Comparison of ENCODE assay signal across 19 mouse cellular contexts in the genomic region with DNA sequence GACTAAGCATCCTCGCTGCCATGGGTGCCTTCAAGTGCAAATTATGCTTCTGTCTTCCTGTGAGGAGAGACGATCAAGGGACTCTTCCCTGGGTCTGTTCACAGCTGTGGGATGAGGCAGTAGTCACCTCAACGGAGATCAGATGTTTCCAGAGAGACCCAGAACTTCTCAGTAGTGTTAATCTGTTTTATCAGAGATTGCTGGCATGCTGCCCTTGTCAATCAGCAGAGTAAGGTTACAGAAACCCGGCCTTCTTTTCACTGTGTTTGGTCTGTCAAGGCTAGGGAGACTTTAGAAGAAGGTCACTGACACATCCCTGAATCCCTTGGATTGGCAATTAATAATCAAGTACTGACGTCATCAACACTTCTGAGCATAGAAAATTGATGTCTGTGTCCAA. TPM values are rescaled to one million over a fixed set of nuclear protein-coding genes. Genes with fewer than 3 reads are reported as not detected.
DNase-seq lines count a peak whose midpoint lies in the region; ATAC-seq and TF ChIP-seq lines count a peak whose summit lies in the region.
"Had no signal": no experiment of that assay in that cellular context is flagged by ENCODE, and none has a peak within 500 bp of the region (broad histone marks: within the 10 kb centered on the region; RNA-seq: fewer than 3 reads in every experiment).

No protein-coding gene starts in this region.

- no peak for DNase-seq in liver, embryonic 13.5 days
- DNase-seq in liver, postnatal 0 days = no peak
- DNase-seq in adrenal gland, postnatal 10 days = peak; percentile 65
- no peak for DNase-seq in lung, postnatal 4 days
- DNase-seq in kidney, postnatal 36 days = no peak
- DNase-seq: cerebellum, adult 11 months; cerebellum, adult 8-10 months; cerebellum, postnatal 14 days; gastrocnemius, postnatal 14 days; heart, adult 2 months had no signal

- H3K9ac ChIP-seq in liver, embryonic 13.5 days = no peak overlapping the region; the same call in 1 of the 2 replicates
- H3K9ac ChIP-seq in liver, postnatal 0 days (replicated peaks) = no peak overlapping the region
- H3K9ac ChIP-seq: embryonic facial prominence, embryonic 13.5 days; forebrain, embryonic 12.5 days; heart, embryonic 12.5 days; hindbrain, embryonic 15.5 days had no signal

- peak; percentile 32; the same call in 1 of the 2 replicates for ATAC-seq in liver, embryonic 13.5 days (ENCODE audit: low read depth)
- ATAC-seq in liver, postnatal 0 days = no peak
- 0 out of 2 replicates have a peak, but pooled peaks have one; percentile 15 for ATAC-seq in common myeloid progenitor, adult 5-6 weeks (replicated peaks; ENCODE audit: low read depth, poor library complexity, severe bottlenecking)
- ATAC-seq in cerebellum, adult (ENCODE audit: insufficient number of reproducible peaks, low FRiP score, low TSS enrichment) = no peak
- ATAC-seq: forebrain, embryonic 16.5 days; inflammation-experienced regulatory T-cells, adult 6 months; intestine, postnatal 0 days had no signal

- TF ChIP-seq EP300 in liver, postnatal 0 days (IDR thresholded peaks at IDR 0.05; ENCODE audit: low read depth) = no peak

- peaks cover 20% of the 10 kb centered on the region for H3K4me1 ChIP-seq in liver, embryonic 13.5 days (replicated peaks)
- no peaks in the 10 kb centered on the region for H3K4me1 ChIP-seq in liver, postnatal 0 days (ENCODE audit: insufficient read depth)
- H3K4me1 ChIP-seq: embryonic facial prominence, embryonic 13.5 days; forebrain, embryonic 12.5 days; hindbrain, embryonic 15.5 days had no signal

- H3K4me3 ChIP-seq in liver, embryonic 13.5 days (replicated peaks) = no peak overlapping the region
- no peak overlapping the region for H3K4me3 ChIP-seq in liver, postnatal 0 days (ENCODE audit: low read depth, low read length)
- H3K4me3 ChIP-seq: embryonic facial prominence, embryonic 13.5 days; forebrain, embryonic 12.5 days; heart, adult 2 months; heart, embryonic 12.5 days; hindbrain, embryonic 15.5 days had no signal

- peaks cover 93% of the 10 kb centered on the region for H3K36me3 ChIP-seq in liver, embryonic 13.5 days
- H3K36me3 ChIP-seq in liver, postnatal 0 days (replicated peaks; ENCODE audit: insufficient read depth, low read length) = peaks cover 77% of the 10 kb centered on the region

- 69% methylated on average over 5 of the region's 5 CpGs for WGBS in liver, embryonic 13.5 days (ENCODE audit: insufficient replicate concordance)
- WGBS in liver, postnatal 0 days (ENCODE audit: insufficient replicate concordance) = 67% methylated on average over 5 of the region's 5 CpGs

- H3K4me2 ChIP-seq in liver, embryonic 13.5 days = no peak overlapping the region
- no peak overlapping the region for H3K4me2 ChIP-seq in liver, postnatal 0 days (ENCODE audit: low read depth, low read length)
- H3K4me2 ChIP-seq: embryonic facial prominence, embryonic 13.5 days; forebrain, embryonic 12.5 days; heart, embryonic 12.5 days; hindbrain, embryonic 15.5 days had no signal

- TF ChIP-seq CTCF in liver, postnatal 0 days (IDR thresholded peaks at IDR 0.05; ENCODE audit: low read depth) = no peak

- H3K9me3 ChIP-seq in liver, embryonic 13.5 days (replicated peaks) = no peaks in the 10 kb centered on the region
- H3K9me3 ChIP-seq in liver, postnatal 0 days (ENCODE audit: low read length) = no peaks in the 10 kb centered on the region
- H3K9me3 ChIP-seq: embryonic facial prominence, embryonic 13.5 days; forebrain, embryonic 12.5 days; heart, embryonic 12.5 days; hindbrain, embryonic 15.5 days had no signal

- H3K27ac ChIP-seq in liver, embryonic 13.5 days = peak overlapping the region; percentile 65
- no peak overlapping the region for H3K27ac ChIP-seq in liver, postnatal 0 days (ENCODE audit: low read depth)
- H3K27ac ChIP-seq: embryonic facial prominence, embryonic 13.5 days; forebrain, embryonic 12.5 days; heart, adult 2 months; hindbrain, embryonic 15.5 days had no signal

- H3K27me3 ChIP-seq in liver, embryonic 13.5 days = no peaks in the 10 kb centered on the region
- H3K27me3 ChIP-seq in liver, postnatal 0 days (ENCODE audit: insufficient read depth, low read length) = no peaks in the 10 kb centered on the region
- H3K27me3 ChIP-seq: embryonic facial prominence, embryonic 13.5 days; forebrain, embryonic 12.5 days; hindbrain, embryonic 15.5 days had no signal

RNA-seq across cellular contexts. Expression of gene Polr1c, which starts 10.4 kb away (rescaled TPM):
- 49.0 and 49.9 TPM in 2 replicates for polyA plus RNA-seq in liver, embryonic 13.5 days (2015; fragmentation: Nextera tagmentation; extraction: Ambion mirVana)
- polyA plus RNA-seq in liver, postnatal 0 days (2015; fragmentation: Nextera tagmentation; extraction: Ambion mirVana) = 23.9 and 24.8 TPM in 2 replicates
- total RNA-seq in adrenal gland, postnatal 10 days (2021) = 10 to 100 TPM; 68.3 to 72.3 TPM
- total RNA-seq in common myeloid progenitor, adult 5-6 weeks (2017) = 50.0 and 55.6 TPM in 2 replicates

RNA-seq across cellular contexts. Expression of gene Yipf3, which starts 10.4 kb away (rescaled TPM):
- polyA plus RNA-seq in liver, embryonic 13.5 days (2015; fragmentation: Nextera tagmentation; extraction: Ambion mirVana) = 39.8 and 41.8 TPM in 2 replicates
- 62.6 and 68.7 TPM in 2 replicates for polyA plus RNA-seq in liver, postnatal 0 days (2015; fragmentation: Nextera tagmentation; extraction: Ambion mirVana)
- 100 to 1,000 TPM; 105 to 121 TPM for total RNA-seq in adrenal gland, postnatal 10 days (2021)
- 26.5 and 32.6 TPM in 2 replicates for total RNA-seq in common myeloid progenitor, adult 5-6 weeks (2017)

RNA-seq across cellular contexts. Expression of gene Lrrc73, which starts 15.9 kb away (rescaled TPM):
- 0.06 and 0.10 TPM in 2 replicates for polyA plus RNA-seq in liver, embryonic 13.5 days (2015; fragmentation: Nextera tagmentation; extraction: Ambion mirVana)
- 0.12 TPM in 1 of 2 replicates, not detected in the other for polyA plus RNA-seq in liver, postnatal 0 days (2015; fragmentation: Nextera tagmentation; extraction: Ambion mirVana)
- total RNA-seq in adrenal gland, postnatal 10 days (2021) = 1 to 10 TPM; 3.4 to 3.8 TPM
- total RNA-seq in common myeloid progenitor, adult 5-6 weeks (2017) = not detected in 2 replicates

RNA-seq across cellular contexts. Expression of gene Xpo5, which starts 34.9 kb away (rescaled TPM):
- polyA plus RNA-seq in liver, embryonic 13.5 days (2015; fragmentation: Nextera tagmentation; extraction: Ambion mirVana) = 19.0 and 23.5 TPM in 2 replicates
- 7.4 and 8.7 TPM in 2 replicates for polyA plus RNA-seq in liver, postnatal 0 days (2015; fragmentation: Nextera tagmentation; extraction: Ambion mirVana)
- 10 to 100 TPM; 43.6 to 48.5 TPM for total RNA-seq in adrenal gland, postnatal 10 days (2021)
- 60.6 and 67.8 TPM in 2 replicates for total RNA-seq in common myeloid progenitor, adult 5-6 weeks (2017)

RNA-seq across cellular contexts. Expression of gene Polh, which starts 35.0 kb away (rescaled TPM):
- 19.0 and 23.9 TPM in 2 replicates for polyA plus RNA-seq in liver, embryonic 13.5 days (2015; fragmentation: Nextera tagmentation; extraction: Ambion mirVana)
- polyA plus RNA-seq in liver, postnatal 0 days (2015; fragmentation: Nextera tagmentation; extraction: Ambion mirVana) = 6.9 and 8.9 TPM in 2 replicates
- total RNA-seq in adrenal gland, postnatal 10 days (2021) = 10 to 100 TPM; 25.5 to 31.4 TPM
- total RNA-seq in common myeloid progenitor, adult 5-6 weeks (2017) = 19.1 and 27.4 TPM in 2 replicates

Comparison
In these comparisons a context has a peak if more than half of its experiments do, and no peak if none do; other contexts are left out.
1. ATAC-seq: peak in liver, embryonic 13.5 days (single experiment) and common myeloid progenitor, adult 5-6 weeks (single experiment); none in liver, postnatal 0 days (single experiment) and cerebellum, adult (single experiment).